Mouse (Mus musculus) kidney, adult 2 months (tissue): Measurements from ENCODE around the gene Sbf2. TPM values are rescaled to one million over a fixed set of nuclear protein-coding genes. Genes with fewer than 3 reads are reported as not detected.

ENCODE experiments used
- DNase-seq: peaks from one replicate; pipeline ENCODE4 v3.0.0; 2021
- H3K27ac ChIP-seq: fragments of 200-500 bp; 2 replicates; pipeline ENCODE4 v1.5.1; 2012; ENCODE audit warnings: low read depth, low read length, control low read depth, inconsistent platforms; ENCODE audit not compliant: insufficient read depth
- H3K27me3 ChIP-seq: fragments of 200-500 bp; replicated peaks from 2 replicates; pipeline ENCODE4 v1.6.1; 2012; ENCODE audit warnings: mild to moderate bottlenecking, moderate library complexity, low read length, inconsistent platforms; ENCODE audit not compliant: control insufficient read depth, insufficient read depth
- H3K36me3 ChIP-seq: fragments of 200-500 bp; 2 replicates; pipeline ENCODE4 v1.6.1; 2012; ENCODE audit warnings: mild to moderate bottlenecking, moderate library complexity, low read length, inconsistent platforms; ENCODE audit not compliant: control insufficient read depth, insufficient read depth
- H3K4me1 ChIP-seq: fragments of 200-500 bp; 2 replicates; pipeline ENCODE4 v1.6.1; 2011; ENCODE audit warnings: low read length; ENCODE audit not compliant: control insufficient read depth, insufficient read depth
- H3K4me3 ChIP-seq: fragments of 200-500 bp; 2 replicates; pipeline ENCODE4 v1.5.1; 2011; ENCODE audit warnings: mild to moderate bottlenecking, low read depth, low read length, control low read depth; ENCODE audit not compliant: insufficient read depth
- CTCF ChIP-seq: fragments of 200-500 bp; conservative IDR thresholded peaks from 2 replicates; pipeline ENCODE4 v1.5.1; 2011; ENCODE audit warnings: low read depth, mild to moderate bottlenecking, control low read depth, low read length, moderate library complexity, mixed read lengths; ENCODE audit not compliant: insufficient read depth, insufficient read length
- POLR2A ChIP-seq: fragments of 200-500 bp; IDR thresholded peaks from one replicate; pipeline ENCODE4 v1.6.1; 2011; ENCODE audit warnings: low read depth, low read length, control low read depth
- WGBS: fragments of 180-500 bp; shearing (Covaris S2); methylation state at CpG from one replicate; pipeline ENCODE4 v1.1.7; 2018; 5-methylcytosine and 5-hydroxymethylcytosine counted together
- polyA plus RNA-seq: library from polyadenylated mRNA; depleted of rRNA; stranded (reverse); fragments of >200 nt; gene quantifications from 2 replicates; pipeline ENCODE4 v1.2.3, GENCODE M21; 2012

Sbf2 gene
- polyA plus RNA-seq, 1 experiment, result 23.3 TPM

GRCm38 (mm10) chr7:110297611-110298010, 317.1 kb downstream of the Sbf2 start:
- DNase-seq, result no peak
- Histone ChIP-seq H3K27ac (peak overlapping the region; percentile 75), H3K4me1 (peaks cover 8% of the 10 kb centered on the region; the same call in 1 of the 2 replicates), H3K4me3 (no peak overlapping the region), H3K36me3 (no peaks in the 10 kb centered on the region), H3K27me3 (no peaks in the 10 kb centered on the region)
- 51% methylated on average over 4 of the region's 4 CpGs for WGBS
- TF ChIP-seq CTCF (no peak), POLR2A (no peak)

- peaks cover 8% of the 10 kb centered on the region; the same call in 1 of the 2 replicates for H3K4me1 ChIP-seq
- TF ChIP-seq CTCF, result no peak
- TF ChIP-seq POLR2A, result no peak
Observed at GRCm38 (mm10) chr7:110296889-110297603, 317.7 kb downstream of the Sbf2 start.

GRCm38 (mm10) chr7:110289647-110290046, 325.1 kb downstream of the Sbf2 start:
- peak; percentile 50 for DNase-seq
- no peak for TF ChIP-seq POLR2A
- no peak for TF ChIP-seq CTCF
- 67% methylated on average over 4 of the region's 4 CpGs for WGBS
- H3K27me3 ChIP-seq, result no peaks in the 10 kb centered on the region
- H3K4me3 ChIP-seq, result no peak overlapping the region
- no peaks in the 10 kb centered on the region for H3K4me1 ChIP-seq
- H3K27ac ChIP-seq, result no peak overlapping the region
- H3K36me3 ChIP-seq, result no peaks in the 10 kb centered on the region

More at GRCm38 (mm10) chr7:110296889-110297603, 317.7 kb downstream of the Sbf2 start:
- no peak overlapping the region for H3K4me3 ChIP-seq
- H3K27me3 ChIP-seq, result no peaks in the 10 kb centered on the region
- WGBS, result 37% methylated on average over 17 of the region's 17 CpGs
- H3K27ac ChIP-seq, result peak overlapping the region; percentile 75
- peak; percentile 83 for DNase-seq
- no peaks in the 10 kb centered on the region for H3K36me3 ChIP-seq

- peak overlapping the region; percentile 54; the same call in 1 of the 2 replicates for H3K27ac ChIP-seq
- no peak overlapping the region for H3K4me3 ChIP-seq
- TF ChIP-seq POLR2A (no peak), CTCF (no peak)
- peak; percentile 76 for DNase-seq
- H3K27me3 ChIP-seq, result no peaks in the 10 kb centered on the region
- H3K4me1 ChIP-seq, result no peaks in the 10 kb centered on the region
- 77% methylated on average over 6 of the region's 6 CpGs for WGBS
- H3K36me3 ChIP-seq, result no peaks in the 10 kb centered on the region
Observed at GRCm38 (mm10) chr7:110288731-110289191, 326.0 kb downstream of the Sbf2 start.

GRCm38 (mm10) chr7:110288191-110288604, 326.5 kb downstream of the Sbf2 start:
- no peak overlapping the region for H3K4me3 ChIP-seq
- H3K27me3 ChIP-seq, result no peaks in the 10 kb centered on the region
- 81% methylated on average over 4 of the region's 4 CpGs for WGBS
- no peaks in the 10 kb centered on the region for H3K36me3 ChIP-seq
- H3K27ac ChIP-seq, result no peak overlapping the region
- TF ChIP-seq CTCF, result no peak
- no peaks in the 10 kb centered on the region for H3K4me1 ChIP-seq
- DNase-seq, result no peak

DNA sequence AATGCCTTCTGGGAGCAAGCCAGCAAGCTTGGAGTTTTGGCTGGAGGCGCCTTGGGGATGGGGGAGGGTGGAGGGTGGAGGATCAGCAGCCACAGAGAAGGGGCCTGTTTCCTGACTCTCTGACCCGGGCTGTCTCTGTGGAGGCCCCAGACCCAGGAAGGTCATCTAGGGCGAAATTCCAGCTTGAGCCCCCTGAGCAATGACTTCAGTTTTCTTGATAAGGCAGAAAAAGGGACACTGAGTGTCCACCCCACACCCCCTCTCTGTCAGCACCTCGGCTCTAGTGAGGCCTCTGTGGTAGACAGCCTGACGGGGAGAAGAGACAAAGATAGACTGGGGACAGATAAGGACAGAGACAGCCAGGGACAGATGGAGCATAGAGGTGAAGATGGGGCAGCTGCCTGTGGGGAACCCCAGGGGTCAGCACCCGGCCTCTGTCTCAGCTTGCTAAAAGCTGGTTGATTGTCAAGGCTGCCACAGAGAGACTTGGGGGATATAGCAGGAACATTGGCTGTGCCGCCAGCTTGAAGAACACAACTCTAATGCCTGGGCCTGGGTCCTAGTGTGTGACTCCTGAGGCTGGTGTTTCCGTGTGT, 327.1 kb downstream of the Sbf2 start:
- DNase-seq, result peak; percentile 48
- Histone ChIP-seq H3K27ac (no peak overlapping the region), H3K4me1 (no peaks in the 10 kb centered on the region), H3K36me3 (no peaks in the 10 kb centered on the region), H3K27me3 (no peaks in the 10 kb centered on the region), H3K4me3 (no peak overlapping the region)
- WGBS, result 70% methylated on average over 8 of the region's 8 CpGs
- TF ChIP-seq POLR2A, result no peak

GRCm38 (mm10) chr7:110286838-110287475, 327.8 kb downstream of the Sbf2 start:
- H3K4me1 ChIP-seq, result no peaks in the 10 kb centered on the region
- H3K27ac ChIP-seq, result no peak overlapping the region
- no peaks in the 10 kb centered on the region for H3K27me3 ChIP-seq
- no peak overlapping the region for H3K4me3 ChIP-seq
- DNase-seq, result peak; percentile 88
- peak; percentile 90 for TF ChIP-seq CTCF
- no peak for TF ChIP-seq POLR2A
- 9% methylated on average over 12 of the region's 12 CpGs for WGBS
- H3K36me3 ChIP-seq, result no peaks in the 10 kb centered on the region
